Mouse (Mus musculus): ENCODE results near the gene Rabgap1. TPM values are rescaled to one million over a fixed set of nuclear protein-coding genes. Genes with fewer than 3 reads are reported as not detected.

Gene Rabgap1
- total and polyA plus RNA-seq, 3 experiments: 10.4 to 43.8 (median 36.9) TPM

- 64% methylated on average over 2 of the region's 2 CpGs for WGBS
- TF ChIP-seq POLR2A (IDR thresholded peaks at IDR 0.05; ENCODE audit: insufficient read depth, low read depth, low read length) (no peak), CTCF (IDR thresholded peaks at IDR 0.05) (no peak)
- Histone ChIP-seq H3K4me3 (no peak overlapping the region), H3K9ac (ENCODE audit: low read depth, low read length) (no peak overlapping the region), H3K27me3 (ENCODE audit: control insufficient read depth, insufficient read depth, low read length) (no peaks in the 10 kb centered on the region), H3K27ac (no peak overlapping the region), H3K4me1 (ENCODE audit: control insufficient read depth, insufficient read depth, low read length) (no peaks in the 10 kb centered on the region; the same call in 1 of the 2 replicates), H3K79me2 (replicated peaks; ENCODE audit: control insufficient read depth, insufficient read depth, low read length) (no peaks in the 10 kb centered on the region), H3K36me3 (ENCODE audit: control insufficient read depth, insufficient read depth, low read length) (peaks cover 4% of the 10 kb centered on the region)
- intact Hi-C loops (cut with DNase I): no loop called here
- no peak for DNase-seq
Observed at GRCm38 (mm10) chr2:37570703-37571102, 127.6 kb downstream of the Rabgap1 start.

- Histone ChIP-seq H3K9ac (ENCODE audit: low read depth, low read length) (no peak overlapping the region), H3K4me1 (ENCODE audit: control insufficient read depth, insufficient read depth, low read length) (no peaks in the 10 kb centered on the region), H3K36me3 (ENCODE audit: control insufficient read depth, insufficient read depth, low read length) (no peaks in the 10 kb centered on the region), H3K27ac (no peak overlapping the region), H3K27me3 (ENCODE audit: control insufficient read depth, insufficient read depth, low read length) (no peaks in the 10 kb centered on the region), H3K79me2 (replicated peaks; ENCODE audit: control insufficient read depth, insufficient read depth, low read length) (no peaks in the 10 kb centered on the region), H3K4me3 (no peak overlapping the region)
- TF ChIP-seq POLR2A (IDR thresholded peaks at IDR 0.05; ENCODE audit: insufficient read depth, low read depth, low read length) (no peak), EP300 (IDR thresholded peaks at IDR 0.05; ENCODE audit: insufficient read depth, low read depth, low read length) (no peak), CTCF (IDR thresholded peaks at IDR 0.05) (no peak)
- intact Hi-C loops (cut with DNase I): no loop called here
- WGBS: 93% methylated on average over 2 of the region's 2 CpGs
- DNase-seq: no peak
Observed at GRCm38 (mm10) chr2:37572141-37572540, 129.1 kb downstream of the Rabgap1 start.

GRCm38 (mm10) chr2:37576661-37577060 is 133.6 kb downstream of the Rabgap1 start:
- no peaks in the 10 kb centered on the region for H3K27me3 ChIP-seq (ENCODE audit: control insufficient read depth, insufficient read depth, low read length)
- no peak for DNase-seq
- H3K4me1 ChIP-seq (ENCODE audit: control insufficient read depth, insufficient read depth, low read length): no peaks in the 10 kb centered on the region
- H3K4me3 ChIP-seq: no peak overlapping the region
- TF ChIP-seq POLR2A (IDR thresholded peaks at IDR 0.05; ENCODE audit: insufficient read depth, low read depth, low read length) (no peak), EP300 (IDR thresholded peaks at IDR 0.05; ENCODE audit: insufficient read depth, low read depth, low read length) (no peak), CTCF (IDR thresholded peaks at IDR 0.05) (no peak)
- H3K36me3 ChIP-seq (ENCODE audit: control insufficient read depth, insufficient read depth, low read length): no peaks in the 10 kb centered on the region
- H3K9ac ChIP-seq (ENCODE audit: low read depth, low read length): no peak overlapping the region
- 96% methylated on average over 1 of the region's 1 CpGs for WGBS
- intact Hi-C loops (cut with DNase I): no loop called here
- no peaks in the 10 kb centered on the region for H3K79me2 ChIP-seq (replicated peaks; ENCODE audit: control insufficient read depth, insufficient read depth, low read length)
- no peak overlapping the region for H3K27ac ChIP-seq

GRCm38 (mm10) chr2:37578185-37578584 is 135.1 kb downstream of the Rabgap1 start:
- Histone ChIP-seq H3K27me3 (ENCODE audit: control insufficient read depth, insufficient read depth, low read length) (no peaks in the 10 kb centered on the region), H3K27ac (no peak overlapping the region), H3K9ac (ENCODE audit: low read depth, low read length) (no peak overlapping the region), H3K4me3 (no peak overlapping the region), H3K79me2 (replicated peaks; ENCODE audit: control insufficient read depth, insufficient read depth, low read length) (no peaks in the 10 kb centered on the region), H3K36me3 (ENCODE audit: control insufficient read depth, insufficient read depth, low read length) (no peaks in the 10 kb centered on the region), H3K4me1 (ENCODE audit: control insufficient read depth, insufficient read depth, low read length) (no peaks in the 10 kb centered on the region)
- TF ChIP-seq POLR2A (IDR thresholded peaks at IDR 0.05; ENCODE audit: insufficient read depth, low read depth, low read length): no peak
- no peak for TF ChIP-seq EP300 (IDR thresholded peaks at IDR 0.05; ENCODE audit: insufficient read depth, low read depth, low read length)
- TF ChIP-seq CTCF (IDR thresholded peaks at IDR 0.05): no peak
- WGBS: 88% methylated on average over 2 of the region's 2 CpGs
- no peak for DNase-seq
- intact Hi-C loops (cut with DNase I): no loop called here

- H3K27me3 ChIP-seq (ENCODE audit: control insufficient read depth, insufficient read depth, low read length): no peaks in the 10 kb centered on the region
- no peaks in the 10 kb centered on the region for H3K79me2 ChIP-seq (replicated peaks; ENCODE audit: control insufficient read depth, insufficient read depth, low read length)
- H3K4me3 ChIP-seq: no peak overlapping the region
- intact Hi-C loops (cut with DNase I): no loop called here
- TF ChIP-seq CTCF (IDR thresholded peaks at IDR 0.05): no peak
- TF ChIP-seq EP300 (IDR thresholded peaks at IDR 0.05; ENCODE audit: insufficient read depth, low read depth, low read length): no peak
- TF ChIP-seq POLR2A (IDR thresholded peaks at IDR 0.05; ENCODE audit: insufficient read depth, low read depth, low read length): no peak
- no peak overlapping the region for H3K9ac ChIP-seq (ENCODE audit: low read depth, low read length)
- no peaks in the 10 kb centered on the region for H3K36me3 ChIP-seq (ENCODE audit: control insufficient read depth, insufficient read depth, low read length)
- H3K4me1 ChIP-seq (ENCODE audit: control insufficient read depth, insufficient read depth, low read length): no peaks in the 10 kb centered on the region
- no peak for DNase-seq
- H3K27ac ChIP-seq: no peak overlapping the region
Observed at GRCm38 (mm10) chr2:37587919-37588318, 144.8 kb downstream of the Rabgap1 start.

Other genes starting within 250 kb of the Rabgap1 start
- gene Olfr366, start 231.7 kb upstream of the Rabgap1 start, total RNA-seq (2021): not detected
- not detected in 2 replicates for gene Olfr366, start 231.7 kb upstream of the Rabgap1 start, polyA plus RNA-seq (2012; rRNA removed)
- not detected for gene Olfr368, start 116.8 kb upstream of the Rabgap1 start, total RNA-seq (2021)
- gene Olfr368, start 116.8 kb upstream of the Rabgap1 start, polyA plus RNA-seq (2012; rRNA removed): not detected in 2 replicates
- 10 to 100 TPM; 18.1 to 18.9 TPM for gene Pdcl, start 83.9 kb upstream of the Rabgap1 start, total RNA-seq (2021)
- gene Pdcl, start 83.9 kb upstream of the Rabgap1 start, polyA plus RNA-seq (2012; rRNA removed): 7.6 and 16.5 TPM in 2 replicates
- 10 to 100 TPM; 28.2 to 35.0 TPM for gene Rc3h2, start 20.4 kb upstream of the Rabgap1 start, total RNA-seq (2021)
- gene Rc3h2, start 20.4 kb upstream of the Rabgap1 start, polyA plus RNA-seq (2012; rRNA removed): 5.9 and 12.8 TPM in 2 replicates
- 1 to 10 TPM; 4.4 to 5.0 TPM for gene Zbtb26, start 144 bp upstream of the Rabgap1 start, total RNA-seq (2021)
- gene Zbtb26, start 144 bp upstream of the Rabgap1 start, polyA plus RNA-seq (2012; rRNA removed): 1.7 and 3.9 TPM in 2 replicates
- 1 to 10 TPM; 4.4 to 4.6 TPM for gene Zbtb6, start 108 bp upstream of the Rabgap1 start, total RNA-seq (2021)
- 1.4 and 2.8 TPM in 2 replicates for gene Zbtb6, start 108 bp upstream of the Rabgap1 start, polyA plus RNA-seq (2012; rRNA removed)
- gene Gpr21, start 73.1 kb downstream of the Rabgap1 start, total RNA-seq (2021): under 1 TPM; 0.63 to 0.73 TPM
- 0.37 and 0.50 TPM in 2 replicates for gene Gpr21, start 73.1 kb downstream of the Rabgap1 start, polyA plus RNA-seq (2012; rRNA removed)